Mouse (Mus musculus) midbrain, embryonic 15.5 days (tissue): Measurements from ENCODE around the gene Cpa4. TPM values are rescaled to one million over a fixed set of nuclear protein-coding genes. Genes with fewer than 3 reads are reported as not detected.

Experiments
- ATAC-seq: fragments of 200-750 bp; cut with Nextera tagmentation; replicated peaks from 2 replicates; pipeline ENCODE4 v1.8.0; 2017; ENCODE audit warnings: moderate TSS enrichment
- H3K27ac ChIP-seq: fragments of 300-500 bp; sonication (generic); 2 replicates; pipeline ENCODE4 v1.5.1; 2015; ENCODE audit warnings: mild to moderate bottlenecking, inconsistent platforms
- H3K27me3 ChIP-seq: fragments of 300-500 bp; sonication (generic); replicated peaks from 2 replicates; pipeline ENCODE4 v1.6.1; 2015; ENCODE audit warnings: inconsistent platforms
- H3K36me3 ChIP-seq: fragments of 300-500 bp; sonication (generic); replicated peaks from 2 replicates; pipeline ENCODE4 v1.6.1; 2015; ENCODE audit warnings: inconsistent platforms
- H3K4me1 ChIP-seq: fragments of 300-500 bp; sonication (generic); 2 replicates; pipeline ENCODE4 v1.6.1; 2015; ENCODE audit warnings: inconsistent platforms
- H3K4me2 ChIP-seq: fragments of 300-500 bp; sonication (generic); 2 replicates; pipeline ENCODE4 v1.6.1; 2015; ENCODE audit warnings: inconsistent platforms, mild to moderate bottlenecking, moderate library complexity
- H3K4me3 ChIP-seq: fragments of 300-500 bp; sonication (generic); 2 replicates; pipeline ENCODE4 v1.5.1; 2015; ENCODE audit warnings: mild to moderate bottlenecking, inconsistent platforms
- H3K9ac ChIP-seq: fragments of 300-500 bp; sonication (generic); 2 replicates; pipeline ENCODE4 v1.6.1; 2015; ENCODE audit warnings: mild to moderate bottlenecking, inconsistent platforms
- H3K9me3 ChIP-seq: fragments of 300-500 bp; sonication (generic); 2 replicates; pipeline ENCODE4 v1.6.1; 2016; ENCODE audit warnings: inconsistent platforms
- WGBS: fragments of 180-500 bp; shearing (Covaris S2); methylation state at CpG from one replicate; pipeline ENCODE4 v1.1.7; 2015; ENCODE audit warnings: mixed read lengths; 5-methylcytosine and 5-hydroxymethylcytosine counted together
- polyA plus RNA-seq: library from polyadenylated mRNA; unstranded; fragments of >200 nt; fragmentation: Nextera tagmentation; extraction: Ambion mirVana; gene quantifications from 2 replicates; pipeline ENCODE4 v1.2.1, GENCODE M21; 2015

Cpa4 gene
- polyA plus RNA-seq, 1 experiment from 2014 or later = 1.0 TPM

GRCm38 (mm10) chr6:30621986-30622389 is 53.8 kb downstream of the Cpa4 start:
- Histone ChIP-seq H3K9me3 (no peaks in the 10 kb centered on the region), H3K4me1 (peaks cover 27% of the 10 kb centered on the region), H3K4me2 (no peak overlapping the region), H3K27me3 (no peaks in the 10 kb centered on the region), H3K4me3 (no peak overlapping the region), H3K36me3 (no peaks in the 10 kb centered on the region), H3K9ac (no peak overlapping the region), H3K27ac (no peak overlapping the region)
- WGBS = 76% methylated on average over 4 of the region's 4 CpGs
- no peak for ATAC-seq

- Histone ChIP-seq H3K4me3 (no peak overlapping the region), H3K4me1 (peaks cover 9% of the 10 kb centered on the region), H3K27me3 (no peaks in the 10 kb centered on the region), H3K9ac (no peak overlapping the region), H3K9me3 (no peaks in the 10 kb centered on the region), H3K36me3 (no peaks in the 10 kb centered on the region), H3K27ac (no peak overlapping the region), H3K4me2 (no peak overlapping the region)
- no peak for ATAC-seq
- WGBS = 95% methylated on average over 9 of the region's 9 CpGs
Measured at GRCm38 (mm10) chr6:30624763-30625162, 56.6 kb downstream of the Cpa4 start.

- Histone ChIP-seq H3K9ac (no peak overlapping the region), H3K9me3 (no peaks in the 10 kb centered on the region), H3K36me3 (no peaks in the 10 kb centered on the region), H3K27ac (peak overlapping the region; percentile 68), H3K4me1 (peaks cover 9% of the 10 kb centered on the region), H3K27me3 (no peaks in the 10 kb centered on the region), H3K4me2 (no peak overlapping the region), H3K4me3 (no peak overlapping the region)
- WGBS = 30% methylated on average over 6 of the region's 6 CpGs
- ATAC-seq = peak; percentile 82
Measured at GRCm38 (mm10) chr6:30628152-30628551, 60.0 kb downstream of the Cpa4 start.

- H3K27ac ChIP-seq = no peak overlapping the region
- no peaks in the 10 kb centered on the region for H3K27me3 ChIP-seq
- WGBS = 97% methylated on average over 1 of the region's 1 CpGs
- H3K4me1 ChIP-seq = peaks cover 9% of the 10 kb centered on the region
- H3K36me3 ChIP-seq = no peaks in the 10 kb centered on the region
- no peak for ATAC-seq
- H3K4me3 ChIP-seq = no peak overlapping the region
- H3K9ac ChIP-seq = no peak overlapping the region
- no peaks in the 10 kb centered on the region for H3K9me3 ChIP-seq
- H3K4me2 ChIP-seq = no peak overlapping the region
Measured at GRCm38 (mm10) chr6:30629989-30630388, 61.8 kb downstream of the Cpa4 start.

- 55% methylated on average over 8 of the region's 8 CpGs for WGBS
- Histone ChIP-seq H3K27ac (no peak overlapping the region), H3K36me3 (no peaks in the 10 kb centered on the region), H3K4me3 (no peak overlapping the region), H3K9me3 (no peaks in the 10 kb centered on the region), H3K4me1 (0 out of 2 replicates have a peak, but pooled peaks cover 5% of the 10 kb centered on the region), H3K4me2 (no peak overlapping the region), H3K27me3 (no peaks in the 10 kb centered on the region), H3K9ac (no peak overlapping the region)
- ATAC-seq = no peak
Measured at GRCm38 (mm10) chr6:30635361-30635862, 67.2 kb downstream of the Cpa4 start.

- 0 out of 2 replicates have a peak, but pooled peaks cover 5% of the 10 kb centered on the region for H3K4me1 ChIP-seq
- H3K27me3 ChIP-seq = no peaks in the 10 kb centered on the region
- no peak for ATAC-seq
- no peaks in the 10 kb centered on the region for H3K36me3 ChIP-seq
- no peak overlapping the region for H3K4me3 ChIP-seq
- no peak overlapping the region for H3K9ac ChIP-seq
- H3K27ac ChIP-seq = no peak overlapping the region
- no peaks in the 10 kb centered on the region for H3K9me3 ChIP-seq
- WGBS = 30% methylated on average over 4 of the region's 4 CpGs
- H3K4me2 ChIP-seq = no peak overlapping the region
Measured at GRCm38 (mm10) chr6:30636186-30636842, 68.1 kb downstream of the Cpa4 start.

GRCm38 (mm10) chr6:30638674-30639268 is 70.6 kb downstream of the Cpa4 start, which contains the start of gene Cpa1:
Gene Cpa1 (plus strand): TSS chr6:30639218.
- H3K4me3 ChIP-seq = no peak within 1 kb of the TSS
- ATAC-seq = no peak
- H3K4me2 ChIP-seq = no peak within 1 kb of the TSS
- no peaks in the 10 kb centered on the region for H3K36me3 ChIP-seq
- WGBS = 89% methylated on average over 5 of the region's 5 CpGs
- no peak within 1 kb of the TSS for H3K27ac ChIP-seq
- H3K4me1 ChIP-seq = 0 out of 2 replicates have a peak, but pooled peaks cover 5% of the 10 kb centered on the region
- H3K9ac ChIP-seq = no peak within 1 kb of the TSS
- H3K27me3 ChIP-seq = no peaks in the 10 kb centered on the region
- H3K9me3 ChIP-seq = no peaks in the 10 kb centered on the region

Other genes starting within 250 kb of the Cpa4 start
- gene Zc3hc1, start 177.3 kb upstream of the Cpa4 start, polyA plus RNA-seq = 68.6 and 70.8 TPM in 2 replicates
- 42.3 and 44.7 TPM in 2 replicates for gene Klhdc10, start 166.5 kb upstream of the Cpa4 start, polyA plus RNA-seq
- gene Tmem209, start 58.6 kb upstream of the Cpa4 start, polyA plus RNA-seq = 31.3 and 31.6 TPM in 2 replicates
- gene Ssmem1, start 58.5 kb upstream of the Cpa4 start, polyA plus RNA-seq = 0.21 TPM in 1 of 2 replicates, not detected in the other
- gene Cpa2, start 26.8 kb upstream of the Cpa4 start, polyA plus RNA-seq = 6.7 and 8.4 TPM in 2 replicates
- gene Cpa5, start 42.6 kb downstream of the Cpa4 start, polyA plus RNA-seq = not detected in 2 replicates
- gene Cpa1, start 70.8 kb downstream of the Cpa4 start, polyA plus RNA-seq = 0.63 and 0.89 TPM in 2 replicates
- 13.6 and 14.0 TPM in 2 replicates for gene Cep41, start 125.4 kb downstream of the Cpa4 start, polyA plus RNA-seq
- 344 and 374 TPM in 2 replicates for gene Mest, start 155.2 kb downstream of the Cpa4 start, polyA plus RNA-seq